Mouse (Mus musculus): ENCODE measurements around the gene Capzb.

Capzb gene

GRCm38 (mm10) chr4:139233755-139234254, 41.1 kb downstream of the Capzb start:
- DNase-seq (ENCODE audit: extremely low read depth, insufficient read length, low spot score) = no peak

- DNase-seq (ENCODE audit: extremely low read depth, insufficient read length, low spot score) = no peak
Measured at GRCm38 (mm10) chr4:139234261-139234660, 41.6 kb downstream of the Capzb start.

GRCm38 (mm10) chr4:139235556-139235955, 42.9 kb downstream of the Capzb start:
- no peak for DNase-seq (ENCODE audit: extremely low read depth, insufficient read length, low spot score)

- no peak for DNase-seq (ENCODE audit: extremely low read depth, insufficient read length, low spot score)
Measured at GRCm38 (mm10) chr4:139238612-139239011, 45.9 kb downstream of the Capzb start.

- DNase-seq (ENCODE audit: extremely low read depth, insufficient read length, low spot score) = no peak
Measured at GRCm38 (mm10) chr4:139240334-139240733, 47.6 kb downstream of the Capzb start.

- DNase-seq (ENCODE audit: extremely low read depth, insufficient read length, low spot score) = no peak
Measured at GRCm38 (mm10) chr4:139241678-139242606, 49.2 kb downstream of the Capzb start.

- DNase-seq (ENCODE audit: extremely low read depth, insufficient read length, low spot score) = no peak
Measured at GRCm38 (mm10) chr4:139242607-139242955, 49.9 kb downstream of the Capzb start.

- DNase-seq (ENCODE audit: extremely low read depth, insufficient read length, low spot score) = no peak
Measured at GRCm38 (mm10) chr4:139244176-139244575, 51.5 kb downstream of the Capzb start.

GRCm38 (mm10) chr4:139244766-139245165, 52.1 kb downstream of the Capzb start:
- no peak for DNase-seq (ENCODE audit: extremely low read depth, insufficient read length, low spot score)

- DNase-seq (ENCODE audit: extremely low read depth, insufficient read length, low spot score) = no peak
Measured at GRCm38 (mm10) chr4:139245534-139245933, 52.8 kb downstream of the Capzb start.

GRCm38 (mm10) chr4:139246130-139246877, 53.6 kb downstream of the Capzb start:
- DNase-seq (ENCODE audit: extremely low read depth, insufficient read length, low spot score) = no peak

GRCm38 (mm10) chr4:139247966-139248365, 55.3 kb downstream of the Capzb start:
- no peak for DNase-seq (ENCODE audit: extremely low read depth, insufficient read length, low spot score)

GRCm38 (mm10) chr4:139248736-139249135, 56.0 kb downstream of the Capzb start:
- no peak for DNase-seq (ENCODE audit: extremely low read depth, insufficient read length, low spot score)

GRCm38 (mm10) chr4:139250043-139250442, 57.3 kb downstream of the Capzb start:
- DNase-seq (ENCODE audit: extremely low read depth, insufficient read length, low spot score) = no peak

- no peak for DNase-seq (ENCODE audit: extremely low read depth, insufficient read length, low spot score)
Measured at GRCm38 (mm10) chr4:139250886-139251285, 58.2 kb downstream of the Capzb start.

GRCm38 (mm10) chr4:139252051-139252760, 59.5 kb downstream of the Capzb start:
- peak; percentile 47 for DNase-seq (ENCODE audit: extremely low read depth, insufficient read length, low spot score)

- DNase-seq (ENCODE audit: extremely low read depth, insufficient read length, low spot score) = no peak
Measured at GRCm38 (mm10) chr4:139253206-139253605, 60.5 kb downstream of the Capzb start.

GRCm38 (mm10) chr4:139256146-139256545, 63.4 kb downstream of the Capzb start:
- DNase-seq (ENCODE audit: extremely low read depth, insufficient read length, low spot score) = no peak

- DNase-seq (ENCODE audit: extremely low read depth, insufficient read length, low spot score) = no peak
Measured at GRCm38 (mm10) chr4:139256708-139257107, 64.0 kb downstream of the Capzb start.

GRCm38 (mm10) chr4:139258621-139259301, 66.1 kb downstream of the Capzb start:
- no peak for DNase-seq (ENCODE audit: extremely low read depth, insufficient read length, low spot score)
